Mouse (Mus musculus) forebrain, embryonic 13.5 days (tissue): ENCODE data around the gene Tipin. TPM values are rescaled to one million over a fixed set of nuclear protein-coding genes. Genes with fewer than 3 reads are reported as not detected.
A peak's percentile ranks its signal among the peaks of the same experiment; 100 is the strongest.
"Not testable (repeated sequence)": the region's sequence is repeated elsewhere in the genome, so short reads cannot be mapped to it uniquely, and the experiment has no call there.

ENCODE experiments used
- ATAC-seq: fragments of 200-750 bp; cut with Nextera tagmentation; 2 replicates; pipeline ENCODE4 v1.8.0; 2017
- H3K27ac ChIP-seq: fragments of 300-500 bp; sonication (generic); 2 replicates; pipeline ENCODE4 v1.5.1; 2015; ENCODE audit warnings: inconsistent platforms, mild to moderate bottlenecking, moderate library complexity
- H3K27me3 ChIP-seq: fragments of 300-500 bp; sonication (generic); 2 replicates; pipeline ENCODE4 v1.6.1; 2015; ENCODE audit warnings: mild to moderate bottlenecking, inconsistent platforms
- H3K36me3 ChIP-seq: fragments of 300-500 bp; sonication (generic); 2 replicates; pipeline ENCODE4 v1.6.1; 2015; ENCODE audit warnings: mild to moderate bottlenecking, inconsistent platforms; ENCODE audit not compliant: poor library complexity, severe bottlenecking
- H3K4me1 ChIP-seq: fragments of 300-500 bp; sonication (generic); 2 replicates; pipeline ENCODE4 v1.6.1; 2015; ENCODE audit warnings: inconsistent platforms
- H3K4me2 ChIP-seq: fragments of 300-500 bp; sonication (generic); 2 replicates; pipeline ENCODE4 v1.6.1; 2015; ENCODE audit warnings: inconsistent platforms, mild to moderate bottlenecking, moderate library complexity
- H3K4me3 ChIP-seq: fragments of 300-500 bp; sonication (generic); 2 replicates; pipeline ENCODE4 v1.5.1; 2015; ENCODE audit warnings: mild to moderate bottlenecking, inconsistent platforms
- H3K9ac ChIP-seq: fragments of 300-500 bp; sonication (generic); 2 replicates; pipeline ENCODE4 v1.6.1; 2015; ENCODE audit warnings: mild to moderate bottlenecking, inconsistent platforms
- H3K9me3 ChIP-seq: fragments of 300-500 bp; sonication (generic); replicated peaks from 2 replicates; pipeline ENCODE4 v1.6.1; 2016; ENCODE audit warnings: inconsistent platforms
- WGBS: fragments of 180-500 bp; shearing (Covaris S2); methylation state at CpG from one replicate; pipeline ENCODE4 v1.1.7; 2015; 5-methylcytosine and 5-hydroxymethylcytosine counted together
- polyA plus RNA-seq: library from polyadenylated mRNA; unstranded; fragments of >200 nt; fragmentation: Nextera tagmentation; extraction: Ambion mirVana; gene quantifications from 2 replicates; pipeline ENCODE4 v1.2.1, GENCODE M21; 2015

Tipin gene
- polyA plus RNA-seq, 1 experiment from 2014 or later = 245 TPM

DNA sequence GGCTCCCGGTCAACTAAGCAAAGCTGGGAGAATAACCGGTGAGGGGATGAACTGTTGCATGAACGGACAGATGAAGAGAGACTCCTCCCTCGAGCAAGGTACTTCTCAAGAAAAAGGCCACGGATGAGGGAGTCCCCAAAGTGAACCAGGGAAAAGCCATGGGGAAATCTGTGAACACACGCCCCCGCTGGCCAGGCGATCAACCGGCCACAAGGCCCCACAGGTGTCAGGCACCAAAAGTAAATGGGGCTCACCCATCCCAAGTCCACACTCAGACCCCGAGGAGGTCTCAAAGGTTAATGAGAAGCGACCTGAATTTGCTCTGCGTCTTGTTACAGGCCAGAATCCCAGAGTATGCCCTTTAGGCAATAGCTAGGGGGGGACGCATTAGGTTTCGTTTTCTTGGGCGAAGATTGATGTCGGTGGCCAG is 28.8 kb upstream of the Tipin start:
- no peak; the same call in 1 of the 2 replicates for ATAC-seq

DNA sequence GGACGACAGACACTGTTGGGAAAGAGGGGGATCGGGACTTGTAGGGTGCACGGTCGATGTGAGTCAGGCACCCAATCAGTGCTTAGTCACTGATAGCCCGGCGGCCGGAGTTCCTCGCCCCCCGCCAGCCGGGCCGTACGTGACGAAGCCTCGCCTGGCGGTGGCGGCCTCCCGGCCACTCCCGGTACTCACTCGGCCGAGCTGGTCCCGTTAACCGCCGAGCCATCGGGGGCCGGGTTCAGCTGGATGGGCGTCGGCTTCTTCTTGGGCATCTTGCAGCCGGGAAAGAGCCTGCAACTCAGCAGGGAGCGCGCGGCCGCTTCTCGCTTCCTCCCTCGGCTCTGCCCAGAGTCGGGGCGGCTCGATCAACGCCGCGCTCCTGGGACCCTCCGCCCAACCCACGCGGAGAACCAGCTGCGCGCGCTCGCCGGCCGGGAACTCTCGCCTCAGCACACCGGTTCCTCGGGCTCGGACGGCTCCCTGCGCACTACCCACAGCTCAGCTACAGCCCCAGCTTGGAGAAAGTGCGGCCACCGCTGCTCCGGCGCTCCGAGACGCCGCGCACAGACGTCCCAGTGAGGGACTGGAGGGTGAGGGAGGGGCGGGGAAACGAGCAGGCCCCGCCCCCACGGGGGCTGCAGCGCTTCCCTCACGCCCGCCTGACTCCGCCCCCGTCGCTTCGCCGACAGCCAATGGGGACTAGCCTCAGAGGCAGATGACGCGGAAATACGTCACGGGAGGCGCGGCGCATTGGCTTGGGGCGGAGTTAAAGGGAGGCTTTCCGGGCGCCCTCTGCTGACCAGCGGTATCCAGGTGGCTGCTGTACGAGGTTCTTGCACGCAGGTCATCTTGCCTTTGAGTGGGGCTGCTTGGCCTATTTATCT is 28.1 kb upstream of the Tipin start, which contains the start of gene Map2k1:
Gene Map2k1 (minus strand): TSS at position 611 of the 884 bp plus-strand sequence.
- no peaks in the 10 kb centered on the region for H3K9me3 ChIP-seq
- H3K4me3 ChIP-seq = peak within 1 kb of the TSS; percentile 92
- 0 out of 2 replicates have a peak, but pooled peaks cover 3% of the 10 kb centered on the region for H3K36me3 ChIP-seq
- H3K4me1 ChIP-seq = peaks cover 22% of the 10 kb centered on the region
- peak within 1 kb of the TSS; percentile 88 for H3K27ac ChIP-seq
- WGBS = under 1% methylated on average over 76 of the region's 89 CpGs
- H3K27me3 ChIP-seq = no peaks in the 10 kb centered on the region
- H3K4me2 ChIP-seq = peak within 1 kb of the TSS; percentile 95
- ATAC-seq = peak; percentile 97
- peak within 1 kb of the TSS; percentile 89 for H3K9ac ChIP-seq

More for the DNA sequence above, 28.8 kb upstream of the Tipin start:
- Histone ChIP-seq H3K27me3 (no peaks in the 10 kb centered on the region), H3K36me3 (0 out of 2 replicates have a peak, but pooled peaks cover 4% of the 10 kb centered on the region), H3K4me3 (peak overlapping the region; percentile 92), H3K9me3 (no peaks in the 10 kb centered on the region), H3K27ac (peak overlapping the region; percentile 88; the same call in 1 of the 2 replicates), H3K4me2 (peak overlapping the region; percentile 95), H3K4me1 (peaks cover 22% of the 10 kb centered on the region), H3K9ac (peak overlapping the region; percentile 89)
- under 1% methylated on average over 16 of the region's 16 CpGs for WGBS

DNA sequence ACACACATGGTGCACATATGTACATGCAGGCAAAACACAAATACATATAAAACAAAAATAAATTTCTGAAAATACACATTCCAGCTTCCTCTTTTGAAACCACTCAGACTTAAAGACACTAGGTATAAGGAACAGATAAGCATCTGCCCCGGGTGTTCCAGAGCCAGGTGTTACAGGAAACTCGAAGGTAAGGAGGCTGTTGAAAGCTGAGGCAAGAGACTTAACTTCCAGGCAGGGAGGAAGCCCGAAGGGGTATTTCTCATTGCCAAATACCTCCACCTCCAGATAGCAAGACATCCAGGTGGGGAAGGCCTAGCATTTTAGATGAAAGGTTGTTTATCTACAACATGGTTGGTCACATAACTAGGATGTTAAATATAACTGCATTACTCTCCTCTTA is 26.0 kb upstream of the Tipin start:
- no peak overlapping the region for H3K9ac ChIP-seq
- WGBS = 83% methylated on average over 3 of the region's 3 CpGs
- H3K27me3 ChIP-seq = no peaks in the 10 kb centered on the region
- no peaks in the 10 kb centered on the region for H3K36me3 ChIP-seq
- H3K4me2 ChIP-seq = no peak overlapping the region
- no peak for ATAC-seq
- H3K4me3 ChIP-seq = no peak overlapping the region
- peaks cover 18% of the 10 kb centered on the region for H3K4me1 ChIP-seq
- no peak overlapping the region for H3K27ac ChIP-seq
- no peaks in the 10 kb centered on the region for H3K9me3 ChIP-seq

DNA sequence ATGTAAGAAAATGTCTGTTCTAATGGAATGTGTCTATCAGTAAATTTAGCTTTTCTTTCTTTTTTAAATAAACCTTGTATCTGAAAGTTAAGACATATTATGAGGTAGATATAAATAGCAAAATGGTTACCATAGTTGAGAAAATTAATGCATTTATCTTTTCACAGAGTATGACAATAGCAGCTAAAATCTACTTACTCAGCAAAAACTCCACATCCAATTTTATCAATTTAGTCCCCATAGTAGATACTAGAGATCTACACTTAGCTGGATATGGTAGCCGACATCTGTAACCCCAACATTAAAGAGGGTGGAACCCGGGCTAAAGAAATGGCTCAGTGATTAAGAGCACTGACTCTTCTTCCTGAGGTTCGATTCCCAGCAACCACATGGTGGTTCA is 25.2 kb upstream of the Tipin start:
- Histone ChIP-seq H3K9me3 (no peaks in the 10 kb centered on the region), H3K4me2 (no peak overlapping the region), H3K27ac (no peak overlapping the region), H3K4me3 (no peak overlapping the region), H3K27me3 (no peaks in the 10 kb centered on the region), H3K4me1 (peaks cover 15% of the 10 kb centered on the region), H3K9ac (no peak overlapping the region), H3K36me3 (no peaks in the 10 kb centered on the region)
- no peak for ATAC-seq
- WGBS = 95% methylated on average over 3 of the region's 3 CpGs

DNA sequence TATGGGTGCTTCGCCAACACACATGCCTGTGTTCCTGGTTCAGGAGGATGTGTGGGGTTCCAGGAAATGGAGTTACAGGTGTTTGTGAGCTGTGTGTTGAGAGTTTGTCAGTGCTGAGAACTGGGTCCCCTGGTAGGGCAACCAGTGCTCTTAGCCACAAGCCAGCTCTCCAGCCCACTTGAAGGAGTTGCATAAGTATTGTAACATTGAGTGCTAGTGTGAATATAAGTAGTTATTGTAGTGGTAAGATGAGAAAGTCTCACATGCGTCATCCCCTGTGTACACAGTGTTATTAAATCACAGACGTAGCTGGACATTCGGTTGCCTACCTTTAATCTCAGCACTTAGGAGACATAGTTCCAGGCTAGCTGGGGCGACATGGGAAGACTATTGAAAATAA is 21.5 kb upstream of the Tipin start:
- 0 out of 2 replicates have a peak, but pooled peaks cover 2% of the 10 kb centered on the region for H3K9me3 ChIP-seq
- no peak for ATAC-seq
- no peak overlapping the region for H3K9ac ChIP-seq
- WGBS = 89% methylated on average over 5 of the region's 5 CpGs
- no peak overlapping the region for H3K4me3 ChIP-seq
- H3K4me2 ChIP-seq = no peak overlapping the region
- H3K27me3 ChIP-seq = no peaks in the 10 kb centered on the region
- H3K36me3 ChIP-seq = no peaks in the 10 kb centered on the region
- H3K27ac ChIP-seq = no peak overlapping the region
- no peaks in the 10 kb centered on the region for H3K4me1 ChIP-seq

DNA sequence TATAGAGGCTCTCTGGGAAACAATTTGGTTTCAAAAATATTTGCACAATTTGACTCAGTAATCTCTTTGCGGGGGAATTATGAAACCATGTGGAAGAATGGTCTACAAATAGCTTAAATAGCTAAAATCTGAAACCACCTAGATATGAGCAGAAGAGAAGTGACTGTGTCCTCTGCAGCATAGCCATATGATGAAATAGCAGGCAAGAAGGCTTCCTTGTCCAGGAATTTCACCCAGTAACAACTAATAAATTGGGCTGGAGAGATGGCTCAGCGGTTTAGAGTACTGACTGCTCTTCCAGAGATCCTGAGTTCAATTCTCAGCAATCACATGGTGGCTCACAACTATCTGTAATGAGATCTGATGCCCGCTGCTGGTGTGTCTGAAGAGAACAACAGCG is 20.4 kb upstream of the Tipin start:
- Histone ChIP-seq H3K36me3 (no peaks in the 10 kb centered on the region), H3K4me1 (no peaks in the 10 kb centered on the region), H3K9ac (no peak overlapping the region), H3K27ac (no peak overlapping the region), H3K4me3 (no peak overlapping the region), H3K27me3 (no peaks in the 10 kb centered on the region), H3K9me3 (0 out of 2 replicates have a peak, but pooled peaks cover 2% of the 10 kb centered on the region), H3K4me2 (no peak overlapping the region)
- no peak for ATAC-seq
- 92% methylated on average over 4 of the region's 4 CpGs for WGBS

DNA sequence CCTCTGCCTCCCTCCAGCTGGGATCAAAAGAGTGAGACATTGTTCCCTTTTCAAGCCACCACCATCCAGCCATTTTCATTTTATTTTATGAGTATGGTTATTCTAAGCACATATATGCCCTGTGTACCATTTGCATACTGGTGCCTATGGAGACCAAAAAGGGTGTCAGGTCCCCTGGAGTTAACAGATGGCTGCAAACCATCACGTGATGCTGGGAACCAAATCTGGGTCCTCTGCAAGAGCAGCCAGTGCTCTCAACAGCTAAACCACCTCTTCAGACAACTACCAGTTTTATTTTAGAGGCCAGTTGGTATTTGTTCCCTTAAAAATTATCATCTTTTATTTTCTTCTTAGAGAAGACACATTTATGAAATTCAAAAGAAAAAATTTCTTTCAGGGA is 16.6 kb upstream of the Tipin start:
- Histone ChIP-seq H3K4me3 (no peak overlapping the region), H3K9me3 (0 out of 2 replicates have a peak, but pooled peaks cover 2% of the 10 kb centered on the region), H3K4me2 (no peak overlapping the region), H3K27ac (no peak overlapping the region), H3K4me1 (no peaks in the 10 kb centered on the region), H3K27me3 (no peaks in the 10 kb centered on the region), H3K9ac (no peak overlapping the region), H3K36me3 (no peaks in the 10 kb centered on the region)
- WGBS = 59% methylated on average over 1 of the region's 1 CpGs
- no peak for ATAC-seq

DNA sequence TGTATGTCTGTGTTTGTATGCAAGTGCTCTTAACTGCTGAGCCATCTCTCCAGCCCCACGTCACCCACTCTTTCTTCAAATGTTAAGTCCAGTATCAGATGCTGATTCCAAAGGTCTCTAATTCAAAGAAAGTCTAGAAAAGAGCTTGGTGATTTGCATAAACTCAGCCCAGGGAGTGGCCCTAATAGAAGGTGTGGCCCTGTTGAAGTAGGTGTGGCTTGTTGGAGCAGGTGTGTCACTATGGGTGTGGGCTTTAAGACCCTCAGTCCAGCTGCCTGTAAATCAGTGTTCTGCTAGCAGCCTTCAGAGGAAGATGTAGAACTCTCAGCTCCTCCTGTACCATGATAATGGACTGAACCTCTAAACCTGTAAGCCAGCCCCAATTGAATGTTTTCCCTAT is 14.2 kb upstream of the Tipin start:
- Histone ChIP-seq H3K9ac (no peak overlapping the region), H3K4me2 (no peak overlapping the region), H3K9me3 (no peaks in the 10 kb centered on the region), H3K27me3 (no peaks in the 10 kb centered on the region), H3K4me1 (no peaks in the 10 kb centered on the region), H3K4me3 (no peak overlapping the region), H3K36me3 (no peaks in the 10 kb centered on the region), H3K27ac (no peak overlapping the region)
- WGBS = 85% methylated on average over 1 of the region's 1 CpGs
- ATAC-seq = no peak

DNA sequence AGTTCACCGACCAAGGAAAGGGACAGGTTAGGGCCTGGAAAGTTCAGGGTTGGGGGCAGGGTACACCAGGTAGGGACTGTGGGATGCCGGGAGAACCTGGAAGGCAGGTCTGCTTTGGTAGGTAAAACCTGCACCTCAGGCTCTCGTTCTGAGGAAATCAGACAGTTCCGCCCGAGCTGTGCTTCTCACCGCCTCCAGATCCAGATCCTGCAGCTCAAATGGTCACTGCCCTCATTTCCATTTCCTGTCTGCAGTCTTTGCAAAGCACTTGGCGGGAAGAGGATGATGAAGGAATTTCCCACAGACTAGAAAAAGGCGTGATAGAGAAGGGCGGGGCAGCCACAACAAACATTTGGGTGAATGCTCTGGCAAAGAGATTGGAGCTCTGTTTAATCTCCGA is 13.2 kb upstream of the Tipin start:
- no peaks in the 10 kb centered on the region for H3K36me3 ChIP-seq
- H3K4me2 ChIP-seq = no peak overlapping the region
- WGBS = 88% methylated on average over 10 of the region's 10 CpGs
- no peak overlapping the region for H3K4me3 ChIP-seq
- no peak for ATAC-seq
- H3K27ac ChIP-seq = no peak overlapping the region
- H3K4me1 ChIP-seq = no peaks in the 10 kb centered on the region
- no peaks in the 10 kb centered on the region for H3K9me3 ChIP-seq
- H3K9ac ChIP-seq = no peak overlapping the region
- H3K27me3 ChIP-seq = no peaks in the 10 kb centered on the region

DNA sequence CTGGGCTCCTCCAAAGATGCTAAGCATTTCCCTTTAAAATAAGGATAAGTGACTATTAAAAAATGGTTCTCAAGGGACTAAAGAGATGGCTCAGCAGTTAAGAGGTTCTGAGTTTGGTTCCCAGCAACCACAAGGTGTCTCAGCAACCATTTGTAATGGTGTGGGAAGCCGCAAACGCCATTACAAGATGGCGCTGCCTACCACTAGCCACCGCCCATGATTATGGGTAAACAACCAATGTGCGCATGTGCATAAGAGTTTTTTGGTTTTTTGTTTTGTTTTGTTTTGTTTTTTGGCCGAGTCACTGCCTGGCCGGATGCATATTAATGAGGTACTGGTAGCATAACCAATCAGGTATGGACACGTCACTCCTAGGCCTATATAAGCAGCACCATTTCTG is 12.5 kb upstream of the Tipin start:
- H3K9me3 ChIP-seq, H3K4me3 ChIP-seq, H3K4me2 ChIP-seq, H3K36me3 ChIP-seq, H3K4me1 ChIP-seq, H3K27me3 ChIP-seq, ATAC-seq, H3K9ac ChIP-seq, H3K27ac ChIP-seq: not testable (repeated sequence)
- WGBS = 93% methylated on average over 8 of the region's 8 CpGs

DNA sequence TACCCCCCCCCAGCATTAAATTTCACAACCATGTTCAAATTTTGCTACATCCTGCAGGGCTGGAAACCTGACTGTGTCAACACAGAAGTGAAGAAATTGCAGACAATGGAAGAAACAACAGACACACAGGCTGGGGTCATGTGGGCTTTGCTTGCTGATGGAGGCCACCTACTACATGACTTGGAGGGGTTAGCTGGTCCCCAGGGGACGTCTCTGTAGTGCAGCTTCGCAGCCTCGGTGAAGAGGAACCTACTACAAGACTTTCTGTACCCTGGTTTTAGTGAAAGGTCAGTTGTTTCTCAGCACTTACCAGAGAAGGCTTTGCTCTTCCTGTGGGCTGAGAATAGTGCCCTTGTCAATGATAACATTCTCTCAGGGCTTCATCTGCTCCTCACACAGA is 10.1 kb upstream of the Tipin start:
- H3K4me2 ChIP-seq = no peak overlapping the region
- H3K27me3 ChIP-seq = no peaks in the 10 kb centered on the region
- H3K27ac ChIP-seq = no peak overlapping the region
- WGBS = 75% methylated on average over 3 of the region's 3 CpGs
- no peaks in the 10 kb centered on the region for H3K4me1 ChIP-seq
- no peak overlapping the region for H3K4me3 ChIP-seq
- H3K36me3 ChIP-seq = no peaks in the 10 kb centered on the region
- ATAC-seq = no peak
- no peak overlapping the region for H3K9ac ChIP-seq
- H3K9me3 ChIP-seq = no peaks in the 10 kb centered on the region

DNA sequence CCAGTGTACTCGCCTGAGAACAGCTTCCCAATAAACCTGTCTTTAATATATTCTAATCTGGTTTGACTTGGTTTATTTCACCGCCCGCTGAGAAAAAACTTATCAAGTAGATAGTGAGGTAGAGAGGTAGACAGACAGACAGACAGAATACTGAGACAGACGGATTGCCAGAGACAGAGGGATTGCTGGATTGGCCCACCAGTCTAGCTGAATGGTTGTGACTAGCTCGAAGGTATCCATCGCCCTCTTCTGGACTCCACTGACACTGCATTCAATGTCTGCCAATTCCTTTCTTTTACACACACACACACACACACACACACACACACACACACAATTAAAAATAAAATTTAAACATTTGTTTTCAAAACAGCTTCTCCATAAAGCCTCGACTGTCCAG is 8.8 kb upstream of the Tipin start:
- H3K27ac ChIP-seq = no peak overlapping the region
- no peak overlapping the region for H3K4me3 ChIP-seq
- H3K9me3 ChIP-seq = no peaks in the 10 kb centered on the region
- WGBS = 49% methylated on average over 7 of the region's 7 CpGs
- no peak overlapping the region for H3K9ac ChIP-seq
- no peak for ATAC-seq
- H3K36me3 ChIP-seq = no peaks in the 10 kb centered on the region
- no peak overlapping the region for H3K4me2 ChIP-seq
- no peaks in the 10 kb centered on the region for H3K27me3 ChIP-seq
- H3K4me1 ChIP-seq = no peaks in the 10 kb centered on the region
